Mouse (Mus musculus): ENCODE data around the gene Mogat1.
"Not testable (repeated sequence)": the region's sequence is repeated elsewhere in the genome, so short reads cannot be mapped to it uniquely, and the experiment has no call there.

Mogat1 gene

DNA sequence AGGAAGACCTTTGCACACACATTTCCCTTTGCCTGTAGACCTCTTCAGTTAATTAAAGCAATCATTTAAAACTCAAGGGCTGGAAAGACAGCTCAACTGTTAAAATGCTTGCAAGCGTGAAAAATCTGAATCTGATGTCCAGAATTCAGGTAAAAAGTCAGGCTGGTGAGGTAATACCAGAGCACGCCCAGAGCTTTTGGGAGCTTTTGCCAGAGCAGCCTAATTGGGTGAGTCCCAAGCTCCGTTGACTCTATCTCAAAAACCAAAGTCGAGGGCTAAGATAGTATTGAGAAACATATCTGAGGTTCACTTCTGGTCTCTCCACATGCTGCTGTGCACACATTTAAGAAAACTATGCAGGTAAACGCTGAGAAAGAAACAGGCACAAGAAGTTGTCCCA is at the start of gene Mogat1:
Mogat1 (plus strand) TSS at position 130 of the 400 bp plus-strand sequence.
- DNase-seq (ENCODE audit: low spot score), result no peak

DNA sequence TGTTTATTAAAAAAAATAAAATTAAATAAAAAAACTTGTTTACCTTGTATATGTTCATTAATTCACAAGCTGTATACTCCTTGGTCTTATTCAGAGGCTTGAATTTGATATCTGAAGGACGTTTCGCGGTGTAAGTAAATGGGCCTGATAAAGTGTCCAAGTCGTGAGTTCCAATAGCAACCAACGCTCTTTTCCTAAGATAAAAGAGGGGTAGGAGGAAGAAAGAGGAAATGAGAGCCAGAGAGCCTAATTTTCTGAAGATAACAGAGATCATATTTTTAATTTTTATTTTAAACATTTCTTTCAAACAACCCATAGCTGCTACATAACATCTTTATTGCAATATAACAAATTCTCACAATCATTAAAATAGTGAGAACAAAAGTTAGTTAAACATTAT is 38.4 kb upstream of the Mogat1 start:
- DNase-seq (ENCODE audit: low spot score), result no peak

DNA sequence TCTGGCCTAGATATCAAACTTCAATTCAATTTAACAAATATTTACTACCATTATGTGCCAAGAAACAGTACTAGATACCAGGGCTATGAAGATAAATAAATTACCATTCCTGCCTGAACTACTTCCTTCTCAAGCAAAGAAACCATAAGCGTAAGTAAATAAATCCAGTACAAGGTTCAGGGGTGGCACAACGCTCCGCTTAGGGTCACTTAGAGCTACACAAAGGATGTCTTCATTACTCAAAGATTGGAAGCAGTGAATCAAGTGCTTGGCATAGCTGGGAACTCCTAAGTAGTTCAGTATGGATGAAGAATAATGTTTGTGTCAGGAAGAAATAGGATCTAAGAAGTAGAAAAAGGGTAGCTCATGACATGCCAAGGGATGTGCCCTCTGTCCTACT is 27.4 kb upstream of the Mogat1 start:
- no peak for DNase-seq (ENCODE audit: low spot score)

DNA sequence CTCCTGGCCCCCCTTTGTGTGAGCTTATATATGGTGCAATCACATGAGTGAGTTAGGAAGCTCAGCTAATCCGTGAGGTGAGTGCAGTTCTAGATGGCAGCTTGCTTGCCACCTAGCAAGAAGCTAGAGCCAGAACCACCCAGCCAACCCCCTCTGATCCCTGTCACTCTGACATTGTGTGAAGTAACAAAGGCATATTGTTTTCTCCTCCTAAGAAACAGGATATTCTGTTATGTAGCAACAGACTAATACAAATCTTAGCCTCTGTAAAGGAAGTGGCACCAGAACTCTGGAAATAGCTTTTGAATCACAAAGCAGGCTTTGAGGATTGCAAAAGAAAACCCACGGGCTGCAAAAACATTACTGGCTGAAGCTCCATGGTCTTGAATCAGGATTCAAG is 26.4 kb upstream of the Mogat1 start:
- no peak for DNase-seq (ENCODE audit: low spot score)

DNA sequence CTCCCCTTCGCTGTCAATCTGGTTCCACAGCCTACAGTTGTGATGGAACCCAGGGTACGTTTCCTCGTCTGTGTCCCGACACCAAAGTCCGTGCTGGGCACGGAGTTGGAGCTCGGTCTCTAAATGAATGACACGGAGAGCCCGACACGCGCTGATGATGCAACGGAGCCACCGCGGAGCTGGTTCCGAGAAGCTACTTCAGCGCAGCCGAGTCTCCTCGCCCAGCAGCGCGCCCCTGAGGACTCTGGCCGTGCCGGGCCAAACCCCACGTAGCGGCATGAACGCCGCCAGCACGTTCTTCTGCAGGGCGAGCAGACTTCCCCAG is 22.4 kb upstream of the Mogat1 start:
- DNase-seq (ENCODE audit: low spot score), result no peak

DNA sequence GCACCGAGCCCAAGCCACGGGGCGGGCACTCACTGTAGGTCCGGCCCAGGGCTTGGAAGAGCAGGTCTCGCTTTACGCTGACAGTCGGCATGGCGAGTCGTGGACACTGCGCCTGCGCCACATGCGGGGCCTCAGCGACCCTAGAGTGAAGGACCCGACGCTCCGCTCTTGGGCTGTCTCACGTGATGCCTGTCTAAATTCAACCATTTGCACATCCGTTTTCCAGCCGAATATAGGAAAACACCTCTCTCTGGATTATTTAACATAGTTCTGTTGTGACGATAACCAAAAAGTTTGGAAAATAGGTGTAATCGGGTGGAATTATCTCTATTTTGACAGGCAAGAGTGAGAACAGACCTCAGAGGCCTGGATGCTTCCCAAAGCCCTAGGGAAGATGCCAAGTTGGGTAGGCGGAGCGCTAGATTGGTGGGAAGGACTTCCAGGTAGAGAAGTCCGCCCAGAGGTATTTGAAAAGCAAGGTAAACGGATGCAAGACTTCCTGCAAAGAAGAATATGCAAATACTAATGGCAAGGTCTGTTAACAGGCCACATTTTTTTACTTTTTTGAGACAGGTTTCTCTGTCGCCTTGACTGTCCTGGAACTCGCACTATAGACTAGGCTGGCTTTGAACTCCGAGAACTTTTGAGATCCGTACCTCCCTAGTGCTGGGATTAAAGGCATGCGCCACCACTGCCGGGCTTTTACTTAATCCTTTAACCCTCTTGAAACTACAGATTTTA is 21.9 kb upstream of the Mogat1 start, which contains the start of gene Farsb:
Farsb (minus strand) TSS at position 146 of the 741 bp plus-strand sequence.
- DNase-seq (ENCODE audit: low spot score), result peak; percentile 95

DNA sequence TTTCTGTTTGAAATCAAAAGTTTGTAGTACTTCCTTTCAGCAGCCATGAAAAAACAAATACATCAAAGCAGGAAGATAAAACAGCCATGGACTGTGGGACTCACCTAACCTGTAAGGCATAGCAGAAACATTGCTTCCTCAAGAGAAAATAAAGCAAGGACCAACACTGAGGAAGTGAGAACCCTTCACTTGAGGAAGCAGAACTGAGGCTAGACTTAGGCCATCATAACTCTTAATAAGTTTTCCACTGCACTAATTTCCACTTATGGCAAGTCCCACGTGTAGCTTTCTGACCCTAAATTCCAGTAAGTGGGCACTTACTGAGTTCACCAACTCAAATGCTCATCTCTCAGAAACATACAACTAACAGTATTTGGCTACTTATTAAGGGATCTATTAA is 20.6 kb upstream of the Mogat1 start:
- DNase-seq (ENCODE audit: low spot score), result no peak

DNA sequence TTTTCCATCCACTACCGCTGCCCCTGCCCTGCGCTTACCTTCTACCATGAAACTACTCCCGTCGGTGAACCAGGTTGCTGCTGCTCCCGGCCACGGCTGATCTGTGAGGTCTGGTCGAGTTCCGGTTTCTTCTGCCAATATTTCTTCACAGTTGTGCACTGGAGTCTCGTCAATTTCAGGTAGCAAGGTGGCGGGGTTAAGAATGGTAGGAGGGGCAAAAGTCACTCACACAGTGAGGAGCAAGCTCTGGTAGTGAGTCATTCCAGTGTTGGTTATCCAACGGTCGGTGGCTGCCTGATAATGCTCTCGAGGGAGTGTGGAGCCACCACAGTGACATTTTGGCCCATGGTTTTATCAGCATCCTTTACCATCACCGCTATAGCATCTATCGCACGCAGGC is 9.8 kb upstream of the Mogat1 start:
- no peak for DNase-seq (ENCODE audit: low spot score)

DNA sequence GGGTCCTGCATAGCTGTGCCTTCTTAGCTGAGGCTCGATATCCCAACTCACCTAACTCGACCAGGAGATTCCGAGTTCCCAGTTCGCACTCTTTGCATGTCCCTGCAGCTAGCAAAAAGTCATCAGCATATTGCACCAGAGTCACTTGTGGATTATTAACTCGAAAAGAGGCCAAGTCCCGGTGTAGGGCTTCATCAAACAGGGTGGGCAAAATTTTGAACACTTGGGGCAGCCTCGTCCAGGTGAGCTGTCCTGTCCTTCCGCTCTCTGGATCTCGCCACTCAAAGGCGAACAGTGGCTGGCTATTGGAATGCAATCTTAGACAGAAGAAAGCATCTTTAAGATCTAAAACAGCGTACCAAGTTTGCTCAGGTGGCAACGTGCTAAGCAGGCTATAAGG is 8.9 kb upstream of the Mogat1 start:
- not testable (repeated sequence) for DNase-seq (ENCODE audit: low spot score)

DNA sequence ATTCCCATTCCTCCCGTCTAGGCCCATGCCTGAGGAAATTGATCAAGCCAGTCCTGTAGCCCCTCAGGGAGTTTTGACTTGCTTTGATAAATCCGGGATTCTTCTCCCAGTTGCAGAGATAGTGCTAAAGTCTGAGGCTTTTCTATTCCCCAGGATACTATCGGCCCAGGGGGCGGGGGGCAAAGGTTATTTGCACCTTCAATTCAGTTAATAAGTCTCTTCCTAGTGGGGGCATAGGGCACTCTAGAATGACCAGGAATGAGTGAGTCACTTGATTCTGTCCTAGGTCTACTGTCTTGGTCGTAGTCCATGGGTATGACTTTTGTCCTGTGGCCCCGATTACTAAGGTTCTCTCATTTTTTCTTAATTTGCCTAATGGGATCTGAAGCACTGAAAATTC is 8.3 kb upstream of the Mogat1 start:
- no peak for DNase-seq (ENCODE audit: low spot score)

DNA sequence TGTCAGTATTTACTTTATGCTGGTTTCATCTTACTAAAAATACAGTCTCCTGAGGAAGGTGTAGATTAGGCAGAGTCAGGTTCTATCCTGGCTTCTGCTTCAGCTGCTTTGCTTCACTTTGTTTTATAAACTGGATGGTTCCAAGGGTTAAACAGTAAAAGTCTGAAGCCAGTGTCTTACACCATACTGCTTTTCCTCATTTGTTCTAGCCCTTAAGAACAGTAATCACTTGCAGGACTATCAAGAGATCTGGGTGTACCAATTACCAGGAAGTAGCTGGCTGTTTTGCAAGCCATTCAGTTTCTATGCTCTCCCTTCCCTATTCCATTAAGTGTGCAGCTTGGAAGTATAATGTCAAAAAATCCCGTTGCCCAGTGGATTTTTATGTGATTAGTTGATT is 3.7 kb upstream of the Mogat1 start:
- no peak for DNase-seq (ENCODE audit: low spot score)

DNA sequence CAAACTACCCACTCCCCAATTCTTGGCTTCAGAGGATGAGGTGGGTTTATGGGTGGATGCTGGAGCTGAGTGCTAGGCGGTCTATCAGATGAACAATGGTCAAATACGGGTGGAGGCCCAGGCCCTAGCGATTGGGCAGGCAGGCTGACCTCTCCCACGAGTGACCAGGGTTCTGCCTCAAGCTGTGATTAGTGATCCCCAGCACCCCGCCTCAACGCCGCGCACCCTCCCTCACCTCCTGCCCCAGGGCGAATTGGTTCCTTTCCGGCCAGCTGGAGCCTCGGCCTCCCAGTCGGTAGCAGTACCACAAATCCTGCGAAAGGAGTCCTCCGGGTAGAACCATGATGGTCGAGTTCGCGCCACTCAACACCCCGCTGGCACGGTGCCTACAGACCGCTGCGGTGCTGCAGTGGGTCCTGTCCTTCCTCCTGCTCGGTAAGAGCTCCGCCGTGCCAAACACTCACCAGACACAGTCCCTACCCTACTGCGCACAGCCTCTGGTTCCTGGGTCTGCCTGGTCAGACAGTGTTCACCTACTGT is 900 bp downstream of the Mogat1 start, which contains the start of gene BC035947:
BC035947 (minus strand) TSS at position 538 of the 540 bp plus-strand sequence.
- DNase-seq (ENCODE audit: low spot score), result no peak

DNA sequence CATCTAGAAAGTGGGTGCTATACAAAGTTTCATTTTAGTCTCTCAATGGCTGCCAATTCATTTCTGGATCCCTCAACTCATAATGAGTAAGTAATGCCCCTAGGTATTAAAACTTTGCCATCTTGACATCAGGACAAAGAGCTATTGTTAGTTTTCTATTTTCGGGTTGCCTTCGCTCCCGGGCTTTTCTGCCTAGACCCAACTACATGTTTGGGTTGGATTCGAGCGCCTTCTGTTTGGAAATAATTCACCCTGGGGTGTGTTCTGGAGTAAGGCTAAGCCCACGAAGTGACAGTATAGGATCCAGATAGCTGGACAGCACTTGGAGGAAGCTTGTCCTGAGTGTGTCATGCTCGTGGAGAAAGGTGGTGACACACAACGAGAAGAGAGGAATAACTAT is 2.0 kb downstream of the Mogat1 start:
- no peak for DNase-seq (ENCODE audit: low spot score)

DNA sequence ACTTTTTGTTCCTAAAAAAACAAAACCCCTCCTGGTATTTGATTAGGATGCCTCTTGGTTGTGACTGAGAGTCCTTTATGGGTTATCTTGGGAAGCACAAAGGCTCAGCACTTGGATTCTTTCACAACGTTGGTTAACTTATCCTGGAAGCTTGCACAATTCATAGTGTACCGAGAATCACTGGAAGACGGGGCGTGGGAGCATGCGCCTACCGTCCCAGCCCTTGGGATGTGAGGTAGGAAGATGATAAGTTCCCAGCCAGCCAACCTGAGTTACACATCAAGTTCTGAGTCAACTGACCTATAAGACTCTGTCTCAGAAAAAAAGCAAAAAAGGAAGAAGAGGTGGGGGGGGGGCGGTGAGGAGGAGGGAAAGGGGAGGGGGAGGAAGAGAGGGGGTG is 8.1 kb downstream of the Mogat1 start:
- no peak for DNase-seq (ENCODE audit: low spot score)

DNA sequence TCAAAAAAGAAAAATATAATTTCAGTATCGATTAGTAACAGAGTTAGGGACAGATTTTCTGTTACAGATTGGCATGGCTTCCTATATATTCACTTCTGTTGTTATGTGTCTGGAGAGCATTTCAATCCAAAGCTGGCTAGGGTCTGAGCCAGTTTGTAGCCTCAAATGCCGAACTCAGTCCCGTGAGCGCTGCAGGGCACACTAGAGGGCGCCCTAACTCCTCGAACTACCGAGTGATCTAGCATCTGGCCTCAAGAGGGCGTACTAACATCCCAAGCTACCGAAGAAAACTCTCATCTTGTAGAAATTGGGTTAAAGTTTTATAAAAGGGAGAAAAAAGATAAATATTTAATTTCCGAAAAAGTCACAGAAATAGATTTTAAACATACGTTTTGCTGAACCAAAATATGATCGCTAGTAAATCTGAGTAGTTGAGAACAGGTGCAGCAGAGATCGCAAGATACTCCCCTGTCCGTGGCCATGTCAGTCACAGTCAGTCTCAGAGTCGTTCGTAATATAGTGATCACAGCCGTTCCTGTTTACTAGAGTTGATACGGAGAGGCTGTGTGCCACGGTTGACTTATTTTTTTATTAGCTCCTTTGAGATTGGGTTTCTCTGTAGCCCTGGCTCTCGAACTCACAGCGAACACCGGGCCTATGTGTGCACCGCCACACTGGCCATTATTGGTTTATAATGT is 14.5 kb downstream of the Mogat1 start:
- peak; percentile 56 for DNase-seq (ENCODE audit: low spot score)

DNA sequence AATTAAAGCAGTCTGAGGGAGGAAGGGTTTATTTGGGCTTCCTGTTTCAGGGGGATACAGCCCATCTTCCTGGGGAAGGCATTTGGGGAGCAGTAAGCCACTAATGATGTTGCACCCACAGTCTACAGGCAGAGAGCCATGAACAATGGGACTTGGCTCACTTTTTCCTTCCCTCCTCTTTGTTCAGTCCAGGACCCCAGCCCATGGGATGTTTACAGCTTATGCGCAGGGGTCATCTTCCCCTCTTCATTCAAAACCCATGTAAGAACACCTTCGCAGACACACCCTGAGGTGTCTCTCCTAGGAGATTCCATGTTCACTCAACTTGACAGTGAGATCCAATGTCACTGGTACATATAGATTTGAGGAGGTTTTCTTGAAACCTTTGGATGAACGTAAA is 17.6 kb downstream of the Mogat1 start:
- no peak for DNase-seq (ENCODE audit: low spot score)

DNA sequence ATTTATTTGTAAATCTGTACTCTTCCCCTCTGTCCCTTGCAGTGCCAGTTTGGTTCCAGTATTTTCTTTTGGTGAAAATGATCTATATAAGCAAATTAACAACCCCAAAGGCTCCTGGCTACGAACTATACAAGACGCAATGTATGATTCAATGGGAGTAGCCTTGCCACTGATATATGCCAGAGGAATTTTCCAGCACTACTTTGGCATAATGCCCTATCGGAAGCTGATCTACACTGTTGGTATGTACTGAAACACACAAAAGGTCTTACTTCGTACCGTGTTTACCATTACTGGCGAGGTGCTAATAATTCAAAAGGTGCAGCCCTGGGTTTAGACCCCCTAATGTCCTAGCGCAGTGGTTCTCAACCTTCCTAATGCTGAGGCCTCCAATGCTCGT is 18.2 kb downstream of the Mogat1 start:
- DNase-seq (ENCODE audit: low spot score), result no peak

DNA sequence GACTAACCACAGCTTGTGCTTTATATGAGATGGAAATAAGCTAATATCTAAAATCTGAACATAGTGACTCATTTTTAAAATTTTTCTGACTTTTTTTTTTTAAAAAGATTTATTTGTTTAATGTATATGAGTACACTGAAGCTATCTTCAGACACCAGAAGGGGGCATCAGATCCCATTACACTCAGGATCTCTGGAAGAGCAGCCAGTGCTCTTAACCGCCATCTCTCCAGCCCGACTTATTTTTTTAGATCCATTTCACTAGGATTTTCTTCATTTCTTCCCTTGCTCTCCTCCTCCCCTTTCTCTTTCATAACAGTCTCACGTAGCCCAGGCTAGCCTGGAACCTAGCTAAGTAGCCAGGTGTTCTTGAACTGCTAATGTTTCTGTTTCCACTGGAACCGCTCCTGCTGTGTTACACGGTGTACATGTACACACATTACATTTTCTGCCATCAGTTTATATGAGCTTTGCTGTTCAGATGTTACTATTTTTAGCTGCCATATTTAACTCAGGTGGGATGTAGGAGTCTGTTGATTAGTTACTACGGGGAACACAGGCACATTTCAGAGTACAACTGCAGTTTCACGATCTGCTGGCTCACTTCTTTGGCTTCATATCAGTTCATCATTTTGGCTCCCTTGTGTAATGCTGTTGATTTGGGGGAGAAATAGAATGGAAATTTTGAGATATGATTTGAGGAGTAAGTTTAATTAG is 19.9 kb downstream of the Mogat1 start:
- no peak for DNase-seq (ENCODE audit: low spot score)

DNA sequence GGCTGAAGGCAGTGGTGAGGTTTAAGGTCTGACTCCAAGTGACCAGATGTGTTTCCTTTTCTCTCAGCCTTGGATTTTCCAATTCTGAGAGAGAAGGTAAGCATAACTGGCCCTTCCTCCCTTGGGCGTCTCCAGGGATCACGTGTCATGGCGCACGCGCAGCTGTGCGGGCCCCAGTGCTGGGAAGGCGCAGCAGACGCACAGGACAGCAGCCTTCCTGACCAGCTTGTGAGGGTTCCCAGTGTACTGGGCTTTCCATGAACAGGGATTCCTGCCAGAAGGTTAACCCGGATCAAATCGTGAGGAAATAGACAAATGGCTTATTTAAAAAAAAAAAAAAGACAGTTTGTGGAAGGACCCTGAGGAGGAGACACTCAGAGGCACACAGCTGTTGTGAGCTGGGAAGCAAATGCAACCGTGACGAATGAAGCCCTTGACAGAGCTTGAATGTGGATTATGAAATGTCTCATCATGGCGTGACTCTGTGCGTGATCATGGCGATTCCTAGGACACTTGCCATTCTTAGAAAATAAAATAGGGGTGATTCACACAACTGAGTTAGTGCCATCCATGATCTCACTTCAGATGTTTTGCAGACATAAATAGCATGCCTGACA is 21.5 kb downstream of the Mogat1 start:
- no peak for DNase-seq (ENCODE audit: low spot score)

DNA sequence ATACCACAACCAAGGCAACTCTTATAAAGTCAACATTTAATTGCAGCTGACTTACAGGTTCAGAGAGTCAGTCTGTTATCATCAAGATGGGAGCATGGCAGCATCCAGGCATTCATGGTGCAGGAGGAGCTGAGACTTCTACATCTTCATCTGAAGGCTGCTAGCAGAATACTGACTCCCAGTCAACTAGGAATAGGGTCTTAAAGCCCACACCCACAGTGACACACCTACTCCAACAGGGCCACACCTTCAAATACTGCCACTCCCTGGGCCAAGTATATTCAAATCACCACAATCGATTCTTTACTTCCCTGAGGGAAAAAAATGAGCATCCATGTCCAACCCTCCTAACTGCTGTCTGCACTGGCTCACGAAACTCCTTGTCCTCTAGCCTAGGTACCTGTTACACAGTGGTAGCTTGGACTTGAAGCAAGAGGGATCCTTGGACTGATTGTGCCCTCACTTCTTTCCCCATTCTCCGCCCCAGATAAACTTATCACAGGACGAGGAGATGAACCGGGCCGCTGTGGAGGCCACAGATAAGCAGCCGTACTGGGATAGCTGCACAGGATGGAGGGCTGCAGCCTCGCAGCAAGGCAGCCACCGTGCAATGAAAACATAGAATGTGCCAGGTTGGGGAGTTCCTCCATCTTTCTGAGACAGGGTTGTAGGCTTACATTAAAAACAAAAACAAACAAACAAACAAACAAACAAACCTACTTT is 23.8 kb downstream of the Mogat1 start:
- no peak for DNase-seq (ENCODE audit: low spot score)

DNA sequence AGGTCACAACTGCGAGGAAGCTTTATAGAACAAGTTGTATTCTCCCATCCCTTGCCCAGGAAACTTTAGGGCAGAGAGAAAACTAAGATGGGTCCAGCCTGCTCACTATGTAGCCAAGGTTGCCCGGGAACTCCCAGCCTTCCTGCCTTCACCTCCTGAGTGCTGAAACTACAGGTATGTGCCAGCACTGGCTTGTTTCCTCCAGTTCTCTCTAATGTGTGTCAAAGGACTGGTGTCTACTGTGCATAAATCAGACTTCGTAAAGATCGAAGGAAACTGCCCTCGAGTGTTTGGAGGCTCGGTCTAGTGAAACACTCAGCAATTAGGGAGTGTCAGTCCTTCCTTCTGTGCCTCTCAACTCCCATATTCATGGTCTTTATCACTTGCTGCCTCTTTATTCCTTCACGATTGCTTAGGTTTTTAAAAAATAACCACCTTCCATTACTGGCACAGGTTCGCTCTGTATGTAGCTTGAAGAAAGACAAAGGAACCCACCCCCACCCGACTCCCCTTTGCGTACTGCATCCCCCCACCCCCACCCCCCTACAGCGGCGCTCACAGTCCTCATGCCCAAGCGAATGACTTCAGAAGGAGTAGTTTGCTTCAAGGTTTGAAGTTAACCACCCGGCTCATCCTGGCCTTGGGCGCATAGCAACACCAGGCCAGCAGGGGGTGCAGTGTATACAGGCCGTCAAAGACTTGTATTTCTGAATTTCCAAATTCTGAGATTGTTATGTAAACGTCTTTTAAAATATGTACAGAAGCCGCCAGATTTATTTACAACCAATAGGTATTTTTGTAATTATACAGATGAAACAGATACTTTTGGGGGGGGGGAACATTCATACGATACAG is 25.7 kb downstream of the Mogat1 start:
- peak; percentile 84 for DNase-seq (ENCODE audit: low spot score)

Measured in MN1 (cell line).